Mouse (Mus musculus): ENCODE measurements around the gene Akap13. TPM values are rescaled to one million over a fixed set of nuclear protein-coding genes. Genes with fewer than 3 reads are reported as not detected.
"Not testable (repeated sequence)": the region's sequence is repeated elsewhere in the genome, so short reads cannot be mapped to it uniquely, and the experiment has no call there.

Gene Akap13
- total and polyA plus RNA-seq, 2 experiments from 2014 or later = 13.8 to 26.1 TPM

DNA sequence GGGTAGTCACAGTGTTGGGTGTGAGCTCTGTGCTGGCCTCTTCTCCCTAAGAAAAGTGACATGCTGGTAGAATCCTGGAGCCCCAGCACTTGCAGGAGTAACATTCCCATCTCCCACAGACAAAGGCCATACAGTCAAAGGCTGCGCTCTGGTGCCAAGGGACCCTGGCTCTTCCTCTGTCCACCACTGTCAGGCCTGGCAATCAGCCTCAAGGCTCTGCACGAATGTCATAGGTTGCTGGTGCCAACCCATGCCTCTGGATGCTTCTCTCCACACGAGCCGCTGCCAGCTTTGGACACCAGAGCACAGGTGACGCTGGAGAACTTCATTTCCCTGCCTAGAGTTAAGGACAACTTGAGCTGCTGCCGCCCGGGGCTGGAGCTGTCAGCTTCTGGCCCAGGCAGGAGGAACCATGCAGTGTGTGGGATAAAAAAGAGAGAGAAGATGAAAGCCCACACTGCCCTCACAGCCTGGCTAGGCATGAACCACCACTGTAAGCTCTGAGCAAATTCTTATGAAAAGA lies 304.7 kb downstream of the Akap13 start:
- DNase-seq (ENCODE audit: low spot score) (peak; percentile 31), ATAC-seq (no peak)
- no peak overlapping the region for H3K4me2 ChIP-seq (ENCODE audit: low read depth, low read length)
- H3K36me3 ChIP-seq (ENCODE audit: insufficient read depth, low read length) = no peaks in the 10 kb centered on the region
- no peaks in the 10 kb centered on the region for H3K4me1 ChIP-seq (ENCODE audit: insufficient read depth, low read length)
- H3K9ac ChIP-seq (replicated peaks; ENCODE audit: low read length) = no peak overlapping the region
- 0 out of 2 replicates have a peak overlapping the region, but pooled peaks have one; percentile 11 for H3K27ac ChIP-seq
- TF ChIP-seq CTCF (IDR thresholded peaks at IDR 0.05; ENCODE audit: low read depth) = no peak
- WGBS = 46% methylated on average over 7 of the region's 7 CpGs
- H3K9me3 ChIP-seq (ENCODE audit: low read length) = no peaks in the 10 kb centered on the region
- H3K4me3 ChIP-seq (ENCODE audit: low read length) = no peak overlapping the region
- H3K27me3 ChIP-seq (ENCODE audit: insufficient read depth, low read length) = no peaks in the 10 kb centered on the region

DNA sequence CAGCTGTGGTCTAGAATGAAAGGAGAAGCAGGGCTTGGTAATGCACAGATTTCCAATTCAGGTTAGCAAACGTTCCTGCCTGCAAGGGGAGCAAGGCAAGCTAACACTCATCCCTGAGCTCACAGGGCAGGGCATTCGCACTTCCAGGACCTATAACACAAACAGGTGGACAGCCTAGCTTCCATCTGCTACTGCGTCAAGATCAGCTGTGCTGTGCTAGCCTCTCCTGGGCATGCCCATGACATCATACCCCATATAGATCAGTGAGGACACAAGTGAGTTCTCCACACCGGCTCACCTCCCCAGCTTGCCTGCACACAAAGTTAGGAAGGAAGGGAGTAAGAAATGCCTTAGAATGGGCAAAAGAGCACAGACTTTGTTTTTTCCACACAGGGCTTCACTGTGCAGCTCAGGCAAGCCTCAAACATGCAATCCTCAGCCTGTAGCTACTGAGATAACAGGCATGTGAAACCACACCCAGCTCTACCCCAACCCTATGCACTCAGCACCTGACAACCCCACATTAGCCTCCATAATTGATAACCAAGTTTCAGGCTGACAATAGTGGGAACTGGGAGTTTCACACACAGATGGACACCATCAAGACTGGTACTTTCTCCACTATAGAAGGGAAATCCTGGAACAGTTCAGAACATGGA lies 305.5 kb downstream of the Akap13 start:
- not testable (repeated sequence) for ATAC-seq; H3K9ac ChIP-seq (replicated peaks; ENCODE audit: low read length); DNase-seq (ENCODE audit: low spot score); H3K9me3 ChIP-seq (ENCODE audit: low read length); H3K36me3 ChIP-seq (ENCODE audit: insufficient read depth, low read length); H3K27me3 ChIP-seq (ENCODE audit: insufficient read depth, low read length); H3K4me1 ChIP-seq (ENCODE audit: insufficient read depth, low read length); H3K4me3 ChIP-seq (ENCODE audit: low read length); H3K4me2 ChIP-seq (ENCODE audit: low read depth, low read length)
- H3K27ac ChIP-seq = 0 out of 2 replicates have a peak overlapping the region, but pooled peaks have one; percentile 11
- WGBS = 71% methylated on average over 4 of the region's 4 CpGs

DNA sequence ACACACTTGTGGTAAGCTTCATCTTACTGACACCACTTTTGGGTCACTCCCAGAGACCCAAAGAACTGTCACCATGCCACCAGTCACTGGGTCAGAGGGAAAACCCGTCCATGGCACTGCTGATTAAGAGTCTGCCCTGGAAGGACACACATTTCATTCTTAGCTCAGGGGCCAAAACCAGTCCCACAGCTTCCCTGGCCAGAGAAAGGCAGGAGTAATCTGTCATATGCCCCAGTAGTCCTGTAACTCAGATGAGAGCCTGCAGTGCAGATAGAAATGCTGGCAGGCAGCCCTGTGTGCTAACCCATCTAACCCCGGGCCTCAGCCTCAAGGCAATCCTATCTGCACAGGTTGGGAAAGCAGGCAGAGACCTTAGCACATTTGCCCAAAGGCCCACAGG lies 306.9 kb downstream of the Akap13 start:
- not testable (repeated sequence) for H3K36me3 ChIP-seq (ENCODE audit: insufficient read depth, low read length); H3K9ac ChIP-seq (replicated peaks; ENCODE audit: low read length); DNase-seq (ENCODE audit: low spot score); H3K4me2 ChIP-seq (ENCODE audit: low read depth, low read length); H3K4me1 ChIP-seq (ENCODE audit: insufficient read depth, low read length); H3K27me3 ChIP-seq (ENCODE audit: insufficient read depth, low read length); H3K9me3 ChIP-seq (ENCODE audit: low read length); H3K4me3 ChIP-seq (ENCODE audit: low read length); H3K27ac ChIP-seq
- 47% methylated on average over 2 of the region's 2 CpGs for WGBS
- 0 out of 2 replicates have a peak, but pooled peaks have one; percentile 18 for ATAC-seq

DNA sequence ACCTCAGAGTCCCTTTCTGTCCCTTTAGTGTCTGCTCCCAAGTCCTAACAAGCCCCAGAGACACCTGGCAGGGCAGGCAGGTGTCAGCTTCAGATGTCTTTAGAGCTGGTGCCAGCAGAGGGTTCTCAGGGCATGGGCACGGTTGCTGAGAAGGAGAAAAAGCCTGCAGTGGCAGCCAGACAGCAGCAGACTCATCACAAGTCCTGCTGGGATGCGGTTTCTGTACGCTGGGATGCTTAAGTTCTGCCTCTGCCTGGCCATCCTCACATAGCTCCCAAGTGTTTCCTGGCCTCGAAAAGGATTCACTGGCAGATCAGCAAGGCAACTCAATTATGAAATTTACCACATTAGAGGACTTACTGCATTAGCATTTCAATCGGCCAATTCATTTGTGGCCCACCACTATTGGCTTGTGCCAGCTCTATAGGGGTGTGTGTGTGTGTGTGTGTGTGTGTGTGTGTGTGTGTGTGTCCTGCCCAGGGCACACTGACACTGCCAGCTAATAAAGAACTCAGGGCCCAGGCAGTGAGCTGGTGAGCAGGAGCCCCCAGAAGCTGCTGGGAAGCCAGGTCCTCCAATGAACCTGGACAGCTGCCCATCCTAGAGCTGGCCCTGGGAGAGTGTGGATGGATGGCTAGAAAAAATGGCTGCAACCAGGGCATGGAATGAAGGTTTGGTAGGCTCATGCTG lies 311.9 kb downstream of the Akap13 start:
- not testable (repeated sequence) for H3K27me3 ChIP-seq (ENCODE audit: insufficient read depth, low read length); H3K27ac ChIP-seq; H3K4me1 ChIP-seq (ENCODE audit: insufficient read depth, low read length); H3K9me3 ChIP-seq (ENCODE audit: low read length); DNase-seq (ENCODE audit: low spot score); H3K4me3 ChIP-seq (ENCODE audit: low read length); H3K4me2 ChIP-seq (ENCODE audit: low read depth, low read length); H3K9ac ChIP-seq (replicated peaks; ENCODE audit: low read length); H3K36me3 ChIP-seq (ENCODE audit: insufficient read depth, low read length)
- peak; percentile 85 for ATAC-seq
- 17% methylated on average over 1 of the region's 5 CpGs for WGBS

DNA sequence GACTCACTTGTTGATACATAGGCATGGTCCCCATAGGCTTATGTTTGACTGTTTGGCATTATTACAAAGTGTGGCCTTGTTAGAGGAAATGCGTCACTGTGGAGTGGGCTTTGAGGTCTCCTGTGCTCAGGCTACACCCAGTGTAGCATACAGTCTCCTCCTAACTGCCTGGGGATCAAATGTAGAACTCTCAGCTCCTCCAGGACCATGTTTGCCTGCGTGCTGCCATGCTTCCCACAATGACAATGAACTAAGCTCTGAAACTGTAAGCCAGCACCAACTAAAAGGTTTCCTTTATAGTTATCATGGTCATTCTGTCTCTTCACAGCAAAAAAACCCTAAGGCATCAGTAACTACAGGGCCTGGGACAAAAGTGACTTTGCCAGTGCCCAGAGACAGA lies 312.8 kb downstream of the Akap13 start:
- no peak for TF ChIP-seq CTCF (IDR thresholded peaks at IDR 0.05; ENCODE audit: low read depth)
- no peak overlapping the region for H3K4me3 ChIP-seq (ENCODE audit: low read length)
- no peak for ATAC-seq

DNA sequence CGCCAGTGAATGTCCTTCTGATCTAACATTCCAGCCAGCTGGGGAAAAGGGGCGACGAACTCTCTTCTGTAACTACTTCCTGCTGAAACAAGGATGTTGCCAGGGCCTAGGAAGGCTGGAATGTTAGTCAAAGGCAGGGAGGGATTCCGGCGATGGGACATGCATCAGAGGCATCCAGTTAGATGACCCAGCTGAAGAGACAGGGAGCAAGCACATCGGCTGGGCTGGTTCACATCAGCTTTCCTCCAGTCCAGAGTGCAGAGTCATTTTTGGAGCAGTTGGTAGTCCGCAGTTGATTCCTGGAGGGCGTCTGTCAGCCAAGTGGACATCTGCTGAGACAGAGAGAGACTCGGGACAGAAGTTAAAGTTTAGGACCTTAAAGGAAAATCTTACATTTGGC lies 314.6 kb downstream of the Akap13 start:
- H3K9ac ChIP-seq (replicated peaks; ENCODE audit: low read length) = no peak overlapping the region
- 71% methylated on average over 9 of the region's 9 CpGs for WGBS
- no peak for DNase-seq (ENCODE audit: low spot score)

More for the DNA sequence above, 312.8 kb downstream of the Akap13 start:
- no peaks in the 10 kb centered on the region for H3K4me1 ChIP-seq (ENCODE audit: insufficient read depth, low read length)
- H3K4me2 ChIP-seq (ENCODE audit: low read depth, low read length) = no peak overlapping the region
- no peak overlapping the region for H3K27ac ChIP-seq
- no peaks in the 10 kb centered on the region for H3K9me3 ChIP-seq (ENCODE audit: low read length)
- H3K9ac ChIP-seq (replicated peaks; ENCODE audit: low read length) = no peak overlapping the region
- 78% methylated on average over 2 of the region's 2 CpGs for WGBS
- H3K36me3 ChIP-seq (ENCODE audit: insufficient read depth, low read length) = no peaks in the 10 kb centered on the region
- H3K27me3 ChIP-seq (ENCODE audit: insufficient read depth, low read length) = no peaks in the 10 kb centered on the region
- DNase-seq (ENCODE audit: low spot score) = no peak

DNA sequence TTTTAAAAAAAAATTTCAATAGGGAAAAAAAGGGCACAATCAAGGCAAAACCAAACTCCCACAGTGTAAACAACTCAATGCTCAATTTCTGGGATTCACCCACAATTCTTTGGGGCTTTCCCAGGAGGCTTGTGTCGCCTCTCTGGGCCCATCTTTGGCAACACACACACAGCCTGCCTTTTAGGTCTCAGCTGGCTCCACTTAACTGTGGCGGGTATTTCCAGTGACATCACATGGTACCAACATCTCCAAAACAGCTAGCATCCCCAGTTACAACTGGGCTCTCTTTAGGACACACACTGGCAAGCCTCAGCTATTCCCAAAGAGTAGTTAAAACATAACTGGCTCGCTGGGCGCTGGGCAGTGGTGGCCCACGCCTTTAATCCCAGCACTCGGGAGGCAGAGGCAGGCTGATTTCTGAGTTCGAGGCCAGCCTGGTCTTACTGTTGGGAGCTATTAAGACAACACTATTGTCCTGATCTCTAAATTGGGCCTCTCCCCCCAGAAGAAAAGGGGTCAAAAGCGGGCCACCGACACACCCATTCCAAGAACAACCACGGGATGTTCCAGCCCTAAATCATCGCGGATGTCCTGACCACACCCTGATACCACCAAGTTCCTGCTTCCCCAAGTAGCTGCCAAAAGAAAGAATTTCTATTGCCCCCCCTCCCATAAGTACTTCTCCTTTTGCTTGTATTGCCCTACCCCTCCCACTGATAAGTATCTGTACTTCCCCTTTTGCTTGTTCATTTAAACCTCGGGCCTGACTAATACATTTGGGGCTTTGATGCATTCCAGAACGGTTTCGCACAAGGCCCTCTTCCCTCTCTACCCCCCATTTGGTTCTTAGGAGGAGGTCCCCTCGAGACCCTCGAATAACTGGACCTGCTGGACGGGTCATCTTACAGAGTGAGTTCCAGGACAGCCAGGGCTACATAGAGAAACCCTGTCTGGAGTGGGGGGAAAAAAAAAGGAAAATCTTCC lies 319.1 kb downstream of the Akap13 start:
- not testable (repeated sequence) for H3K27ac ChIP-seq
- 93% methylated on average over 18 of the region's 18 CpGs for whole genome bisulfite sequencing

More for the DNA sequence above, 314.6 kb downstream of the Akap13 start:
- ATAC-seq = no peak
- no peaks in the 10 kb centered on the region for H3K9me3 ChIP-seq (ENCODE audit: low read length)
- H3K36me3 ChIP-seq (ENCODE audit: insufficient read depth, low read length) = no peaks in the 10 kb centered on the region
- TF ChIP-seq CTCF (IDR thresholded peaks at IDR 0.05; ENCODE audit: low read depth) = no peak
- H3K4me3 ChIP-seq (ENCODE audit: low read length) = no peak overlapping the region
- no peak overlapping the region for H3K4me2 ChIP-seq (ENCODE audit: low read depth, low read length)
- no peaks in the 10 kb centered on the region for H3K27me3 ChIP-seq (ENCODE audit: insufficient read depth, low read length)
- no peak overlapping the region for H3K27ac ChIP-seq
- no peaks in the 10 kb centered on the region for H3K4me1 ChIP-seq (ENCODE audit: insufficient read depth, low read length)

More for the DNA sequence above, 319.1 kb downstream of the Akap13 start:
- not testable (repeated sequence) for H3K36me3 ChIP-seq (ENCODE audit: insufficient read depth, low read length); ATAC-seq; H3K9me3 ChIP-seq (ENCODE audit: low read length); H3K4me1 ChIP-seq (ENCODE audit: insufficient read depth, low read length); DNase-seq (ENCODE audit: low spot score); H3K4me2 ChIP-seq (ENCODE audit: low read depth, low read length); H3K9ac ChIP-seq (replicated peaks; ENCODE audit: low read length); H3K4me3 ChIP-seq (ENCODE audit: low read length); H3K27me3 ChIP-seq (ENCODE audit: insufficient read depth, low read length)
